Mouse (Mus musculus): ENCODE results near the gene Cebpg.

DNA sequence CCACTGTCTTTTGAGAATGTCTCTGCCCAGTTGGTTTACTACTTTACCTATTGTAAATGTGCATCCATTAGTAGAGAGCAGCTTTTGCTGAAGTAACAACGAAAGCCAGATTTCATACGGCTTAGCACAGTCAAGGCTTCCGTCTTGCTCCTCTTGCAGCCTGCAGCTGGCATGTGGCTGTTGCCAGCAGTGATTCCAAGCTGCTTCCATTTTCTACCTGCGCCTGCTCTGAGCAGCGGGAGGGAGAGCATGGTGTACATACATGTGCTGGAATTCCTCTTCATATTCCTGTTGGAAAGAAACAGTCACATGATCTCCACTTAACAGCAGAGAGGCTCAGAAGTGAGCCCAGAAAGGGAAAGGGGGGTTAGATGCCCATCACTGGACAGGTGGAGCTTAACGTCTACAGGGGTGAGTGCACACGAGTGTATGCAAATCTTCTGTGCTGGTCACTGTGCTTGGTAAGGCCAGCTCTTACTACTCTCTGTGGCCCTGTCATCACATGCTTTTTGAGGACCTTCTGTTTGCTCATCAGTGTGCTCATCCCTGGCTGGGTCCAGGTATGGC is 53.1 kb downstream of the Cebpg start:
- TF ChIP-seq CTCF (IDR thresholded peaks at IDR 0.05; ENCODE audit: extremely low read depth, insufficient read depth, low read length) (no peak), POLR2A (IDR thresholded peaks at IDR 0.05; ENCODE audit: extremely low read depth, insufficient read depth, low read length) (no peak)

All from cortical plate, adult 2 months (tissue).